8 mouse cellular contexts compared by ENCODE assay signal in genomic region chr1:34891559-34892289, GRCm38 (mm10). TPM values are rescaled to one million over a fixed set of nuclear protein-coding genes. Genes with fewer than 3 reads are reported as not detected.
DNase-seq lines count a peak whose midpoint lies in the region; ATAC-seq and TF ChIP-seq lines count a peak whose summit lies in the region.

No protein-coding gene starts in this region.

- H3K79me2 ChIP-seq in liver, adult 2 months (ENCODE audit: control insufficient read depth, insufficient read depth, low read length) = no peaks in the 10 kb centered on the region

- H3K4me1 ChIP-seq in intestine, embryonic 14.5 days (replicated peaks; ENCODE audit: control insufficient read depth, insufficient read depth, low read length) = no peaks in the 10 kb centered on the region
- no peaks in the 10 kb centered on the region for H3K4me1 ChIP-seq in intestine, embryonic 16.5 days (ENCODE audit: control insufficient read depth, insufficient read depth, low read length)
- H3K4me1 ChIP-seq in forebrain, embryonic 15.5 days = no peaks in the 10 kb centered on the region
- H3K4me1 ChIP-seq in kidney, embryonic 14.5 days (ENCODE audit: control insufficient read depth, insufficient read depth, low read length) = no peaks in the 10 kb centered on the region
- H3K4me1 ChIP-seq in liver, adult 2 months (ENCODE audit: control insufficient read depth, insufficient read depth, low read length) = no peaks in the 10 kb centered on the region

- no peak for ATAC-seq in intestine, embryonic 14.5 days (replicated peaks; ENCODE audit: low FRiP score, low TSS enrichment, low read depth)
- no peak for ATAC-seq in intestine, embryonic 16.5 days
- ATAC-seq in cerebellum, adult (ENCODE audit: insufficient number of reproducible peaks, low FRiP score, low TSS enrichment) = peak; percentile 85
- ATAC-seq in forebrain, embryonic 15.5 days (replicated peaks) = peak; percentile 93
- peak; percentile 43; the same call in 1 of the 2 replicates for ATAC-seq in kidney, embryonic 14.5 days (ENCODE audit: low FRiP score, low TSS enrichment)

- H3K9ac ChIP-seq in intestine, embryonic 14.5 days (ENCODE audit: low read length) = no peak overlapping the region
- no peak overlapping the region for H3K9ac ChIP-seq in intestine, embryonic 16.5 days (ENCODE audit: low read depth, low read length)
- H3K9ac ChIP-seq in forebrain, embryonic 15.5 days (replicated peaks) = no peak overlapping the region
- H3K9ac ChIP-seq in kidney, embryonic 14.5 days (ENCODE audit: low read depth, low read length) = no peak overlapping the region
- H3K9ac ChIP-seq in liver, adult 2 months (ENCODE audit: low read depth, low read length) = no peak overlapping the region

- no peak overlapping the region for H3K27ac ChIP-seq in intestine, embryonic 14.5 days (ENCODE audit: low read depth)
- no peak overlapping the region for H3K27ac ChIP-seq in intestine, embryonic 16.5 days (ENCODE audit: low read length)
- H3K27ac ChIP-seq in forebrain, embryonic 15.5 days (replicated peaks) = no peak overlapping the region
- H3K27ac ChIP-seq in kidney, embryonic 14.5 days (ENCODE audit: low read depth, low read length) = no peak overlapping the region
- H3K27ac ChIP-seq in liver, adult 2 months (replicated peaks; ENCODE audit: insufficient read depth, low read depth, low read length) = no peak overlapping the region

- H3K4me2 ChIP-seq in intestine, embryonic 14.5 days (ENCODE audit: low read length) = no peak overlapping the region
- no peak overlapping the region for H3K4me2 ChIP-seq in intestine, embryonic 16.5 days (ENCODE audit: low read depth, low read length)
- no peak overlapping the region for H3K4me2 ChIP-seq in forebrain, embryonic 15.5 days (replicated peaks)
- H3K4me2 ChIP-seq in kidney, embryonic 14.5 days (replicated peaks; ENCODE audit: low read depth, low read length) = no peak overlapping the region

- peak; percentile 53 for TF ChIP-seq CTCF in liver, adult 2 months (IDR thresholded peaks at IDR 0.05; ENCODE audit: low read depth, low read length)

- WGBS in intestine, embryonic 14.5 days = 53% methylated on average over 14 of the region's 14 CpGs
- 57% methylated on average over 14 of the region's 14 CpGs for WGBS in intestine, embryonic 16.5 days
- 58% methylated on average over 14 of the region's 14 CpGs for WGBS in forebrain, embryonic 15.5 days
- WGBS in kidney, embryonic 14.5 days = 54% methylated on average over 14 of the region's 14 CpGs
- 47% methylated on average over 14 of the region's 14 CpGs for WGBS in liver, adult 2 months

- no peaks in the 10 kb centered on the region for H3K27me3 ChIP-seq in intestine, embryonic 14.5 days (replicated peaks; ENCODE audit: control insufficient read depth, insufficient read depth, low read length)
- no peaks in the 10 kb centered on the region for H3K27me3 ChIP-seq in intestine, embryonic 16.5 days (replicated peaks; ENCODE audit: control insufficient read depth, insufficient read depth, low read length)
- no peaks in the 10 kb centered on the region for H3K27me3 ChIP-seq in forebrain, embryonic 15.5 days
- H3K27me3 ChIP-seq in kidney, embryonic 14.5 days (ENCODE audit: control insufficient read depth, insufficient read depth, low read length) = no peaks in the 10 kb centered on the region
- no peaks in the 10 kb centered on the region for H3K27me3 ChIP-seq in liver, adult 2 months (ENCODE audit: control insufficient read depth, insufficient read depth, low read length)

- peak; percentile 64 for DNase-seq in intestine, embryonic 14.5 days (ENCODE audit: low spot score)
- no peak for DNase-seq in liver, adult 2 months (ENCODE audit: extremely low read depth, low read depth, low spot score)
- DNase-seq in retina, embryonic 14.5 days (ENCODE audit: low spot score) = peak; percentile 73
- DNase-seq in spleen, postnatal 36 days (ENCODE audit: low spot score in 2 of 2) = no peak

- TF ChIP-seq POLR2A in liver, adult 2 months (IDR thresholded peaks at IDR 0.05; ENCODE audit: extremely low read depth, insufficient read depth, low read length) = no peak

- H3K4me3 ChIP-seq in intestine, embryonic 14.5 days (ENCODE audit: low read depth, low read length) = no peak overlapping the region
- H3K4me3 ChIP-seq in intestine, embryonic 16.5 days (ENCODE audit: low read length) = no peak overlapping the region
- no peak overlapping the region for H3K4me3 ChIP-seq in forebrain, embryonic 15.5 days
- no peak overlapping the region for H3K4me3 ChIP-seq in kidney, embryonic 14.5 days (ENCODE audit: low read length)
- no peak overlapping the region for H3K4me3 ChIP-seq in liver, adult 2 months (ENCODE audit: insufficient read depth, low read depth, low read length)

- H3K36me3 ChIP-seq in intestine, embryonic 14.5 days (ENCODE audit: control insufficient read depth, insufficient read depth, low read length) = no peaks in the 10 kb centered on the region
- H3K36me3 ChIP-seq in intestine, embryonic 16.5 days (ENCODE audit: control insufficient read depth, insufficient read depth, low read length) = no peaks in the 10 kb centered on the region
- no peaks in the 10 kb centered on the region for H3K36me3 ChIP-seq in forebrain, embryonic 15.5 days
- H3K36me3 ChIP-seq in kidney, embryonic 14.5 days (ENCODE audit: control insufficient read depth, insufficient read depth, low read length) = no peaks in the 10 kb centered on the region
- no peaks in the 10 kb centered on the region for H3K36me3 ChIP-seq in liver, adult 2 months (ENCODE audit: control insufficient read depth, insufficient read depth, low read length)

- H3K9me3 ChIP-seq in intestine, embryonic 14.5 days (ENCODE audit: control insufficient read depth, low read length) = no peaks in the 10 kb centered on the region
- no peaks in the 10 kb centered on the region for H3K9me3 ChIP-seq in intestine, embryonic 16.5 days (ENCODE audit: control insufficient read depth, low read length)
- no peaks in the 10 kb centered on the region for H3K9me3 ChIP-seq in forebrain, embryonic 15.5 days
- H3K9me3 ChIP-seq in kidney, embryonic 14.5 days (ENCODE audit: control insufficient read depth, low read length) = no peaks in the 10 kb centered on the region

RNA-seq across cellular contexts. Expression of gene Plekhb2, which starts 41.9 kb away (rescaled TPM):
- polyA plus RNA-seq in intestine, embryonic 14.5 days (2014; fragmentation: Nextera tagmentation; extraction: Ambion mirVana) = 47.5 and 56.1 TPM in 2 replicates
- polyA plus RNA-seq in intestine, embryonic 16.5 days (2015; fragmentation: Nextera tagmentation; extraction: Ambion mirVana) = 118 and 132 TPM in 2 replicates
- 64.2 and 71.8 TPM in 2 replicates for polyA plus RNA-seq in forebrain, embryonic 15.5 days (2015; fragmentation: Nextera tagmentation; extraction: Ambion mirVana)
- polyA plus RNA-seq in kidney, embryonic 14.5 days (2014; fragmentation: Nextera tagmentation; extraction: Ambion mirVana) = 18.7 and 36.0 TPM in 2 replicates
- 10.6 and 12.8 TPM in 2 replicates for total RNA-seq in liver, adult 2 months (2014; rRNA removed)
- 6.7 and 14.5 TPM in 2 replicates for polyA plus RNA-seq in liver, adult 2 months (2012; rRNA removed)

RNA-seq across cellular contexts. Expression of gene Fam168b, which starts 48.9 kb away (rescaled TPM):
- polyA plus RNA-seq in intestine, embryonic 14.5 days (2014; fragmentation: Nextera tagmentation; extraction: Ambion mirVana) = 68.0 and 68.6 TPM in 2 replicates
- 24.9 and 45.5 TPM in 2 replicates for polyA plus RNA-seq in intestine, embryonic 16.5 days (2015; fragmentation: Nextera tagmentation; extraction: Ambion mirVana)
- polyA plus RNA-seq in forebrain, embryonic 15.5 days (2015; fragmentation: Nextera tagmentation; extraction: Ambion mirVana) = 169 and 171 TPM in 2 replicates
- 39.8 and 68.8 TPM in 2 replicates for polyA plus RNA-seq in kidney, embryonic 14.5 days (2014; fragmentation: Nextera tagmentation; extraction: Ambion mirVana)
- total RNA-seq in liver, adult 2 months (2014; rRNA removed) = 16.6 and 23.3 TPM in 2 replicates
- 105 and 117 TPM in 2 replicates for polyA plus RNA-seq in liver, adult 2 months (2012; rRNA removed)

Comparison
In these comparisons a context has a peak if more than half of its experiments do, and no peak if none do; other contexts are left out.
1. ATAC-seq: peak in cerebellum, adult (single experiment), forebrain, embryonic 15.5 days (single experiment) and kidney, embryonic 14.5 days (single experiment); none in intestine, embryonic 14.5 days (single experiment) and intestine, embryonic 16.5 days (single experiment).
2. DNase-seq: peak in intestine, embryonic 14.5 days (single experiment) and retina, embryonic 14.5 days (single experiment); none in liver, adult 2 months (single experiment) and spleen, postnatal 36 days (0 of 2).